Mouse (Mus musculus): ENCODE measurements around the gene Wnt5b. TPM values are rescaled to one million over a fixed set of nuclear protein-coding genes. Genes with fewer than 3 reads are reported as not detected.

The Wnt5b gene
- polyA plus RNA-seq (2017; shearing (Covaris generic)) = not detected

GRCm38 (mm10) chr6:119543803-119544517 is at the start of gene Wnt5b:
Wnt5b (minus strand) TSS chr6:119544347.
- no peak for ATAC-seq

GRCm38 (mm10) chr6:119590872-119591271 is 46.7 kb upstream of the Wnt5b start:
- ATAC-seq = no peak

GRCm38 (mm10) chr6:119587897-119588296 is 43.8 kb upstream of the Wnt5b start:
- no peak for ATAC-seq

- ATAC-seq = no peak
Measured at GRCm38 (mm10) chr6:119587454-119587853, 43.3 kb upstream of the Wnt5b start.

GRCm38 (mm10) chr6:119585652-119586375 is 41.7 kb upstream of the Wnt5b start:
- no peak for ATAC-seq

- no peak for ATAC-seq
Measured at GRCm38 (mm10) chr6:119584061-119584460, 39.9 kb upstream of the Wnt5b start.

- no peak for ATAC-seq
Measured at GRCm38 (mm10) chr6:119583165-119583564, 39.0 kb upstream of the Wnt5b start.

- ATAC-seq = no peak
Measured at GRCm38 (mm10) chr6:119576706-119577105, 32.6 kb upstream of the Wnt5b start.

- ATAC-seq = no peak
Measured at GRCm38 (mm10) chr6:119575331-119575730, 31.2 kb upstream of the Wnt5b start.

GRCm38 (mm10) chr6:119572296-119572695 is 28.1 kb upstream of the Wnt5b start:
- no peak for ATAC-seq

GRCm38 (mm10) chr6:119570797-119571196 is 26.6 kb upstream of the Wnt5b start:
- no peak for ATAC-seq

- no peak for ATAC-seq
Measured at GRCm38 (mm10) chr6:119568339-119568738, 24.2 kb upstream of the Wnt5b start.

GRCm38 (mm10) chr6:119565451-119566379 is 21.6 kb upstream of the Wnt5b start:
- ATAC-seq = no peak

- no peak for ATAC-seq
Measured at GRCm38 (mm10) chr6:119562558-119562957, 18.4 kb upstream of the Wnt5b start.

GRCm38 (mm10) chr6:119558855-119559254 is 14.7 kb upstream of the Wnt5b start:
- ATAC-seq = no peak

GRCm38 (mm10) chr6:119554439-119554838 is 10.3 kb upstream of the Wnt5b start:
- ATAC-seq = no peak

GRCm38 (mm10) chr6:119544518-119544864 is 344 bp upstream of the Wnt5b start:
- no peak for ATAC-seq

- ATAC-seq = no peak
Measured at GRCm38 (mm10) chr6:119543456-119543802, 718 bp downstream of the Wnt5b start.

GRCm38 (mm10) chr6:119535867-119536266 is 8.3 kb downstream of the Wnt5b start:
- no peak for ATAC-seq

GRCm38 (mm10) chr6:119533170-119533709 is 10.9 kb downstream of the Wnt5b start:
- ATAC-seq = no peak

GRCm38 (mm10) chr6:119529659-119530058 is 14.5 kb downstream of the Wnt5b start:
- ATAC-seq = no peak

GRCm38 (mm10) chr6:119526498-119526897 is 17.6 kb downstream of the Wnt5b start:
- no peak for ATAC-seq

GRCm38 (mm10) chr6:119521931-119522391 is 22.2 kb downstream of the Wnt5b start:
- peak; percentile 46 for ATAC-seq
